Mouse (Mus musculus) ovary, postnatal 10 days (tissue): Measurements from ENCODE around the gene Tie1.

Experiments used
- DNase-seq: peaks from one replicate; pipeline ENCODE4 v3.0.0; 2022; ENCODE audit warnings: low spot score

The Tie1 gene

DNA sequence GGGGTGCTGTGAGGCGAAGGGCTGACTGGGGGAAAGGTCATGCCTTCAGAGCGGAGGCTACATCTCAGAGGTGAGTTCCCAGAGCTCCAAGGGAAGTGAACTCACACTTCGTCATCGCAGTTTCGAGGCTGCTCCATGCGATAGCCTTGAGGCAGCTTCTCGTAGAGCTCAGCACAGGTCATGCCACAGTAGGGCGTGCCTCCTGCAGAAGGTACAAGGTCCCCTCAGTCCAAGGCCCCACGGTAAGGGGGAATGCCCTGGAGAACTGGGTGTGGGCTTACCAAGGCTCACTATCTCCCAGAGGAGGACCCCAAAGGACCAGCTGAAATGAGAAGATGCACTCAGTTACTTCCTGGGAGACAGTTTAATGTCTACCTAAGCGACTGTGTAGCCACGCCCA, 17.2 kb downstream of the Tie1 start:
- DNase-seq, result no peak

DNA sequence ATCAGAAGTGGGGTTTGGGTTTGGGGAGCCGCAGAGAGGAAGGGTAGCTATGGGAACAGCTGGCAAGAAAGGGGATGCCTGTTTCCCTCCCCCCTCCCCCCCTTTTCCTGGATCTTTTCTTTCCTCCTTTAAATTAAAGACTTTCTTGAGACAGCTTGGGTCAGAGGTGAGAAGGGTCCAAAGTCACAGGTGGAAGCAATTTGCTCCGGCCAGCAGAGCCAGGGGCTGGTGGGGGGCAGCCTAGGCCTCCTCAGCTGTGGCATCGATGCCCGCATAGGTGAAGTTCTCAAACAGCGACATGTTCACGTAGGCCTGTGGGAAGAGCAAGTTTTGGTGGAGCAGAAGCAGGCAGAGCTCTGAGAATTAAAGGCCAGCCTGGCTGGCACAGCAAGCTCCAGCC, 18.6 kb downstream of the Tie1 start:
- no peak for DNase-seq

DNA sequence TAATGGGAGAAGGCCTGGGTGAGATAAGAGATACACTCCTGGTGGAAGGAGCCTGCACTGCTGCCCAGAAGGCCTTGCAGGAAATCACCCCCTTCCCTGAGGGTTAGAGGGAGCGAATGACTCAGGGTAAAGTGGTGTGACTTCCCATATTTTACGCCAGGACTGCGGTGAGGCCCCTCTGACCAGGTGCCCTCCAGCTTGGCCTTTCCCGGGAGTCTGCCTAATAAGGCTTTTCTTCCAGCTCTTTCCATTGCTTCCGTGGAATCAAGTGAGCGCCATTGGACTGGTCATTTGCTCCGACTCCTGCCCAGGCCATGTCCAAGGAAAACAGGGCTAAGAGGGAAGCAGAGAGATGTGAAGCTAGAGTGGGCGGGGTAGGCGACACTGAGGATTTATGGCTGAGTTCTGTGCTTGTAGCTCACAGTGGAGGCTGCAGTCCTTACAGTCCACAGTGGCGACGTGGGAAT, 24.1 kb downstream of the Tie1 start:
- no peak for DNase-seq

DNA sequence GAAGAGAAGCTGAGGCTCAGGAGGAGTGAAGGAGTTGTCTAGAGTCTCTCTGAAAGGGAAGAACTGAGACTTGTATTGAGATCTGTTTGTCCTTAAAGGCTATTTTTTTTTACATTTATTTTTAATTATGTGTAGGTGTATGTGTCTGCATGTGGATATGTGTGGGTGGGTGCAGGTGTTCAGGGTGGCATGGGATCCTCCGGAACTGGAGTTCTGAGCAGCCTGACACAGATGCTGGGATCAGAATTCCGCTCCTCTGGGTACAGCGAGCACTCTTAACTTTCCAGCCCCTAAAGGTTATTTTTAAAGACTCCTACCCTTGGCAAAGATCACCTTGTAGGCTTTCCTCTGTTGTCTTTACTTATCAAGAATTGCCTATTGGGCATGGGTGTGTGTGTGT, 24.9 kb downstream of the Tie1 start:
- DNase-seq, result no peak

DNA sequence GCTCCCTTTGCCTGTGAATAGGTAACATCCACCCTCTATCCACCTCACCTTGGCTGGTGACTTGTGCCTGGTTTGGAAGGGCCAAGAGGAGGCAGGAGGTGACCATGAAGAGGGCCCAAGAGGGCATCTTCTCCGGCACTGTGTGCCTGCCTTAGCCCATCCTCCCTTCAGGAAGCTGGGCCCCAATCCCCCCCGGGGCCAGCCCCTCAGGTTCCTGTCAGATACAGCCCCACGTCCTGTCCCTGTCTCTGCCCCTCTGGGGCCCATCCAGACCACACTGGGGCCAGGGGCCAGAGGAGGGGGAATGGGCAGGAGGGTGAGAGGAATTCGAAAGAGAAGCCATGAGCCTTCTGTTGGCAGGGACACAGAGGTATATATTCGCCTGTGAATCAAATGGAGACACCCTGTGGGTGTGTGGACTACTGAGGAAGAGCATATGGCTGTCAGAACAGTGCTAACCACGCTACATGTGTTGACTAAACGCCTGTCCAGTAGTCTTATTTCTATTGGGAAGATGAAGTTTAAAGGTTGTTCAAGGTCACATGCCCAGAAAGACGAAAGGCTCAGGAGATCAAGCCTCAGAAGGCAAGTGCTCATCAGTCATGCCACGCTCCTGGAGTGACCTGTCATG, 32.4 kb downstream of the Tie1 start, which contains the start of gene Mpl:
Mpl (minus strand) TSS at position 169 of the 631 bp plus-strand sequence.
- DNase-seq, result no peak

DNA sequence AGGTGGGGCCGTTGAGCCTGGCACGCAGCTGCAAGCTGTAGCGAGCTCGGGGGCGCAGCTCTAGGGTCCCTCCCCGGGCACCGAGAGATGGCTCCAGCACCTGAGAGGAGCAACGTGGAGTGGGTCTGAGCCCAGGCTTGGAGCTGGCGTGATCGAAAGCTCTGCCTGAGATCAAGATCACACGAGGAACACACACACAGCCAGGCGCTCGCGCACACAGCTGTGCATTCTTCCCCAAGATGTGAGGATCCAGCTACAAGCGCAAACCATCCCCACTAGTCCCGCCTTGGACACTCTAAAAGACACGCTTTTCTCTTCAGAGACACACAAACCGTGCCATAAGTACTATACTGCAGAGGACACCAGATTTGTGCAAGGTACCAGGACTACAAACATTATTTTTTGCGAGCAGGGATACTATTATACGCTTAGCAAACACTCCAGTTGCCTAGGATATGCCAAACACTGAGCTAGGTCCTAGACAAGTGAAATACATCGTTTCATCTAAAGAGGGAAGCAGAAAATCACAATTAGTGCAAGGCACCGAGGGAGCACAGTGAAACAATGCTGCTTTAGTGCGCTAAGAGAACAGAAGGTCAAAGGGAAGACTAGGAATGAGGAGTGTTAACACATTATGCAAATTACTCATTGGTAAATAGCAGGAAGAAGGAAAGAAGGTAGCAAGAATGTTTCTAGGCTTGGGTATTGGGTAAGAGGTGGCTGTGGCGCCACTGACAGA, 43.3 kb downstream of the Tie1 start:
- DNase-seq, result no peak

DNA sequence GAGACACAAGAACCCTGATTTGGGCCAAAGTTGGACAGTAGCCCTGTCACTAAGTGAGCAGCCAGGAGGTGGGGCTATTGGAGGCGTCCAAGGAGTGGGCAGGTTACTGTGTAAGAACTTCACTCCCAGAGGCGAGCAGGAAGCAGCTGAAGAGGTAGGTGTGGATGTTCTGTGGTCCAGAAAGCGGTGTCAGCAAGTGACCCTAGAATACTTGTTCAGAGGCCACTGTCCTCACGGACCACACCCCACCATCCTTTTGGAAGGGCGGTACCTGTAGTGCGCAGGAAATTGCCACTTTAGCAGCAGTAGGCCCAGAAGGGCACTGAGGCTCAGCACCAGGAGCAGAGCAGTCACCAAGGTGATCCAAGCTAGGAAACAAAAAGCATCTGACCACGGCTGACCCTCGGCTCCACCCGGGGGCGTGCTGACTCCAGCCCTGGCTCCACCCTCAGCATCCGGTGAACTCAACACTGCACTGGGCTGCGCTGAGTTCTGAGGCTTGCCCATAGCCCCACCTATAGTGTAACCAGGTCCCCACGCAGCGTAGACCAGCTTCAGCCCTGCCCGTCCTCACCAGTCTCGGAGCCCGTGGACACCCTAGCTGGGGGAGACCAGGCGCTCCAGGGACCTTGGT, 44.0 kb downstream of the Tie1 start:
- DNase-seq, result no peak

DNA sequence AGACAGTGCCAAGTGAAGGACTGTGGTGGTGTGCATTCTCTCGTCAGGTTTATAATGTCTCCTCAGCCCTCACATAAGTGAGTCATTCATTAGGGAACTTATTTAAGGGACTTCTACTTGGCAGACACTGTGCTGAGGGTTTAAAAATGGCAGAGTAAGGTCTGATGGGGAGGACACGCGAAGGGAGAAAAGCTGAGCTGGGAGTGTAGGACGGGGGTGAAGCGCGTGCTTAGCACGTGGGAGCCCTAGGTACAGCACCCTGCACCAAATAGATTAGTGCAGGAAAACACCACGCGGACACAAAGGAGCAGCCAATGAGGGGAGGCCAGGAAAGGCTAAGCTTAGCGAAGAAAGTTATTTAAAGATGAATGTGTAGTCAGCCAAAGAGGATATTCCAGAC, 44.8 kb downstream of the Tie1 start:
- DNase-seq, result no peak

DNA sequence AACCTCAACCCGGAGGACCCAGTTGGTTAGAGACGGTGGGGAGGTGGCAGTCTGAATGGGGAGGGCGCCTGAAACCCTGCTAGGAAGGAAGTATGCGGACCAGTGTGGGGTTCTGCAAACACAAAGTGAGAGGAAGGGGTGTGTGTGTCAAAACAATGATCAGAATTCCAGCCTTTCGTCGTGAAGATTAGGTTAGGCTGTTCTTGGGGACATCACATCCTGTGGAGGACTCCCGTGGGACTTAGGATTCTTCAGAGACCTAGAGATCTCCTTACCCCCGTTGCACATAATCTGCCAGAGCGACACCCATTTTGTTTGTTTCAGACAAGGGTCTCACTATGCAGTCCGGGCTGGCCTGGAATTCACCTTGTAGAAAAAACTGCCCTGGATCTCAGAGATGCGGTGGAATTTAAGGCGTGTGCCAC, 52.0 kb downstream of the Tie1 start:
- no peak for DNase-seq

DNA sequence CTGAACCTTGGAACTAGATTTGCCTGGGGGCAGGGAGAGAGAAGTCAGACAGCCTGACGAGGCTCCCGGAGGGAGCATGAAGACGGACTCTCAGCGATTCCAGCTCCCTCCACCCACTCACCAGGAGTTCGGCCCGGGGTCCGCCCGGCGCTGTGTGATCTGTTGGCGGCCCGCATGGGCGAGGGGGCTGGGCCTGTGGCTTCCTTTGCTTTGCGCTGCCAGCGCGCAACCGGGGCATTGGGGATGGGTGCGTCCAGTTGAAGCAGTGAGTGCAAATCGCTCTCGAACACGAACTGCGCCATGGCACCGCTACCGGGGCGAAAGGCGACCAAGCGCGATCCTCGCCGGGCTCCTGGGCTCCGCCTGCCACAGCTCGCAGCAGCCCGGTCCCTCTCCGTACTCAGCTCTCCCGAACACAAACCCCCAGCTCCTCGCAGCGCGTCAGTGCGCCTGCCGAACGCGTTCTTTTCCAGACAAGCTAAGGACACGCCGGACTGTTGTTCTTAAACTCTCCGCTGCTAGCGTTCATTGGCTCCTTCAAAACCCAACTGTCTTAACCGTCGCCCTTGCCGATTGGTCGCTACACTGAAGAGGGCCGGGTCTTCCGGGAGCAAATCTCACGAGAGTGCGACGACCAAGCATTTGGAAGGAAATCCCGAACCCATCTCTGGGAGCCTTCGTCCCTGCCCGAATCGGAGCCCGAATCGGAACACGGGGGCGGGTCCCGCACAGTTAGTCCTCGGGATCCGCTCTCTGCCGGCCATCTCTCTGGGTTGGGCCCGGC, 52.8 kb downstream of the Tie1 start, which contains the start of gene Cdc20:
Cdc20 (minus strand) TSS at position 533 of the 784 bp plus-strand sequence.
- DNase-seq, result peak; percentile 71

DNA sequence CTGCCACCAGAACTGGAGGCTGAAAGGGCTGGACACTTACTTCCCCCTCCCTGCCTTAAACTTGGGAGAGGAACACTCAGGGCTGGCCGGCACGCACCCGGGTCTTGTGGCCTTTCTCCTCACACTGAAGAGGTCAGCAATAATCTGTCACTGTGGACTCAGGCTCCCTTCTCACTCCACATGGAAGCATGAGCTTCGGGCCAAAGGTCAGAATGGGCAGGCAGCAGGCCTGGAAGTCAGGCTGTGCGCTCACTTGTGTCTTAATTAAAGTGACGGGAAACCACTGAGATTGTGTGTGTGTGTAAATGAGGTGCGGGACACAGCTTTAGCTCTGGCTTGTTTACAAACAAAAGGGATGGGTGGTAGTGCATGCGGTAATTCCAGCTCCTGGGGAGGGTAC, 57.5 kb downstream of the Tie1 start:
- no peak for DNase-seq

DNA sequence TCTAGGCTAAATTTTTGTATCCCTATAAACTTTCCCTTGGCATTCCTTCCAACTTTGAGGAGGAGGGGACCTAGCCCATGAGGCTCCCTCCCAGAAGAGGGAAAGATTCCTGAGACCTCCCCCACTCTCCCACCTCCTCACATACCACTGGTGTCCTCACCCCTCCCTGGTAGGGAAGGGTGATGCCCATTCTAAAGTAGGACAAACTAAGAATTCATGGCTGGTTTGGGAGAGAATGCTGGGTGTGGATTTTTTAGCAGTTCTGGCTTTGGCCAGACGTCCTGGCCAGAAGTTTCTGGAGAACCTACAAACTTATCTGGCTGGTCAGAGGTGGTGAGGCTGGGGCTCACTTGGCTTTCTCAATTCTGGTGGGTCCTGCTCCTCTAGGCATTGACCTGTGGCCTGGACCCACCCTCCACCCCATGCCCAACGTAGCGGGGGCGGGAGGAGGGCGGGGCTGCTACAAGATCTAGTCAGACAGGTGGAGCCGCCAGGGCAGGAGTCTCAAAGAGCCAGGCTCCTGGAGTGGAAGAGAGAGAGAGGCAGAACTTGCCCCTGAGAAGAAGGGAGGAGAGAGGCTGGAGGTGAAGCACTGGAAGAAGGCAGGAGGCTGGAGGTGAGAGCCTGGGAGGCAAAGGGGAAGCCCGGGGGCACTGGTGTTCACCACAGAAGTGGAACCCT, 60.5 kb downstream of the Tie1 start:
- no peak for DNase-seq

DNA sequence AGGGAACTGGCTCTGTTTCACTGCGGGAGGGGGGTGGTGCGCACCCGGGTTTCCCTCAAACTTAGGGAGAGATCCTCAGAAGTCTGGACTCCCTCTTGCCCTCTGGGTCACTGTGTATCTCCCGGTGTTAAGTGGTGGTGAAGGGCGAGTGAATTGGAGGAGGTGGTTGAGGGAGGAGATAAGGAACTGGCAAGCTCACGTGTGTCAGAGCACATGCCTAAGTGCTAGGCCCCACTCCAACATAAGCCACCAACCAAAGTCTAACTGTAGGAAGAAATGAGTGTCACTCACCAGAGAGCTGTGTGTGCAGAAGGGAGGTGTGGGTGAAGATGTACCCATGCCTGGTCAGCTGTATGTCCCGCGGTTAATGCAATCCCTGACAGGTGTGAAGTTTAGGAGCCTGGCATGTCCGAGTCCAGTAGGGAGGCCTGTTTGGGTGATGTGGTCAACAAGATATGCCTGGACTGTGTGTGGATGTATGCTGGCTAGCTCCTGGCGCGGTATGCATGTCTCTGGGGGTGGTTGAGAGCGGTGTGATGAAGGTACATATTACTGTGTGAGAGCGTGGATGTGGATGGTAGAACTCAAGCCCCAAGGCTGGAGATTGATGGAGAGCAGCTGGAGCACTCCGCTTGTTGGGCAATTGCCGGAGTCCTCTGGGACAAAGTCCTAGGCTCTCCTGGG, 61.2 kb downstream of the Tie1 start:
- DNase-seq, result no peak

DNA sequence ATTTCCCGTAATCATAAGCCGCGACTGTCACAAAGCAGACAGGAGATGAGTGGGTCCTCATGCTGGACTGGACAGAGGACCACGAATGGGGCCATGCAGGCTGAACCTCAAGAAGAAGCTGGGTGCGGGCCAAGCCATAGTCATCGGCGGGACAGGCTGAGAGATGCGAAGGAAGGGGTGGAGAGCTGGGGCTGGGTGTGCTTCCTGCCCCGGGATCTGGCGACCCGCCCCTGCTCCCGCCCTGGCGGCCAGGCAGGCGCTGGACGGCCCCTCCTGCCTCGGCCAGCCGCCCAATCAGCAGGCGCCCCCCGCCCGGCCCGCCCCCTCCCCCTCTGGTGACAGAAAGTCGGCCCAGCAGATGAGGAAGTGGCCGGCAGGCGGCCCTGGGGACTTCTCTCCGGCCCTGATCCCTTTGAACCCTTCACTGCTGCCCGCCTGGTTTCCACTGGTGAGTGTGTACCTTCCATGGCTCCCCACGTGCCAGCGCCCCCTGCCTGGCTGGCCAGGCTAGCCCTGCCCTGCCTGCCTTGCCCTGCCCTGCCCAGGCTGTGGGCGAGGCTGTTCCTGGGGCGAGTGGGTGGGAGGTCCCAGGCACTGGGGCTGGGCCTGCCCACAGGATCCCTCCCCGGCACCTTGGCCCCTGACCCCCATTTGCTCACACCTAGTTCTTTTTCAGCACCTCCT, 62.0 kb downstream of the Tie1 start, which contains the start of gene Elovl1:
Elovl1 (plus strand) TSS at position 326 of the 684 bp plus-strand sequence.
- peak; percentile 74 for DNase-seq

DNA sequence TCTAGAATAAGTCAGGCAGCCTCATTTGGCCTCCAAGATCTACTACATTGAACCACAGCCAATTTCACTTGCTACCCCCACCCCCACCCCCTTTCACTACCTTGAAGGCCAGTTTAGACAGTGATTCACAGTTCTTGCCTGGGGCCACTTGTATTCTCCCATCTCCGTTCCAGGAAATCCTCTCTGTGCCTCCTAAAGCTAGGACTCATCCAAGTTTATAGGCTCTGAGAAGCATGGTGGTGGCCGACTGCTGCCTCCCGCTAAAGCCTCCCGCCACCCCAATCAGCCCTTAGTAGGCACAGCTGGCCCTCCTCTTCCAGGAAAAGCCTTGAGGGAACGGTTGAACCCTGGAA, 62.5 kb downstream of the Tie1 start:
- DNase-seq, result no peak

DNA sequence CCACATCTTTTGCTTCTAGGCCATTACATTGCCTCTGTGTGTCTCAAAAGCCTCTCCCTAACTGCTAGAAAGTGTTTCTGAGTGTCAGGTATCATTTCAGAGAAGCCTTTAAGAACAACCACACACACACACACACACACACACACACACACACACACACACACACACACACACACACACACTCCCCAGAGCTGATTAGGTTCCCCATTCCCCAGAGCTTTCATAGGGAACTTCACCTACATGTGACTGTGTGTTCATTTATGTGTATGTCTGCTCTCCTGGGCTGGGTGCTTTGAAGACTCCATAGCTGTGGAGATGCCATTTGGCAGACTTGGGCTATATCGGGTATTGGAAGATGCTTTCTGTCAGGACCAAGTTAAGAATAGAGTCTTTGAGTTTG, 64.5 kb downstream of the Tie1 start:
- no peak for DNase-seq

DNA sequence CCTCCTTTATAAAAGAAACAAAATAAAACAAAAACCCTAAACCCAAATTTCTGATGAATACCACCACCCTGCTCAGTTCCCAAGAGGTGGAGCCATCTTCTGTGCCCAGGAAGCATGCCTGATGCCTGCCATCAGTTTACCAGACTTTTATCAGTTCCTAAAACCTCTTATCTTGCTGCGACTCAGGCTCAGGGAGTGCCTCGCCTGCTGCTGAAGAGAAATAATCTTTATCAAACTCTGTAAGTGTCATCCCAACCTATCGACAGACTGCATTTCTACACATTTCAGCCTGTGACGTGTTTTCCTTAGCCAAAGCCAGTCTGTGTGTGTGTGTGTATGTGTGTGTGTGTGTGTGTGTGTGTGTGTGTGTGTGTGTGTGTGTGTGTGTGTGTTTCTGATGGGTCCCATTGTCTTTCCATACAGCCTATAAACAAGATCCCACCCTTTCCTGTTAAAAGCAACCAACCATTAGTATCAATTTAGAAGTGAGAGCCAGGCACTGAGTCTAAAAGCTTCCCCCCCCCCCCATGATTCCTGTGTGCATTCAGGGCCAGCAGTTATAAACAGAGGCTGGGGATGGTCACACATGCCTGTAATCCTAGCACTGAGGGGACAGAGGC, 65.2 kb downstream of the Tie1 start:
- no peak for DNase-seq

DNA sequence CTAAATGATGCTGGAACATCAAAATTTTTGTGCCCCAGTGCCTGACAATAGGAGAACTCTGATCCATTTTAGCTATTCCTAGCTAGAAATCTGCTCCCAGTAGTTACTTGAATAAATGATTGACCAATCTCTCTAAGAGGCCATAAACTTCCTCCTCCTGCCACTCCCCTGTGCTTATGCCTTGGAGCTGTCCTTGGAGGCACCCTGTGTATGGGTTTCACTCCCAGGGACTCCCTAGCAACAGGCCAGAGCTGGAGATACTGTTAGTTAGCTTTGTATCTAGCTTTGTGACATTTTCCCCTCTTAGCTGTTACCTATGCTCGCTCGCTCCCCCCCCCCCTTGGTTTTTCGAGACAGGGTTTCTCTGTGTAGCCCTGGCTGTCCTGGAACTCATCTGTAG, 68.5 kb downstream of the Tie1 start:
- no peak for DNase-seq
